Mouse (Mus musculus): ENCODE results near the gene Pdia5.
A peak's percentile ranks its signal among the peaks of the same experiment; 100 is the strongest.

Pdia5 gene

DNA sequence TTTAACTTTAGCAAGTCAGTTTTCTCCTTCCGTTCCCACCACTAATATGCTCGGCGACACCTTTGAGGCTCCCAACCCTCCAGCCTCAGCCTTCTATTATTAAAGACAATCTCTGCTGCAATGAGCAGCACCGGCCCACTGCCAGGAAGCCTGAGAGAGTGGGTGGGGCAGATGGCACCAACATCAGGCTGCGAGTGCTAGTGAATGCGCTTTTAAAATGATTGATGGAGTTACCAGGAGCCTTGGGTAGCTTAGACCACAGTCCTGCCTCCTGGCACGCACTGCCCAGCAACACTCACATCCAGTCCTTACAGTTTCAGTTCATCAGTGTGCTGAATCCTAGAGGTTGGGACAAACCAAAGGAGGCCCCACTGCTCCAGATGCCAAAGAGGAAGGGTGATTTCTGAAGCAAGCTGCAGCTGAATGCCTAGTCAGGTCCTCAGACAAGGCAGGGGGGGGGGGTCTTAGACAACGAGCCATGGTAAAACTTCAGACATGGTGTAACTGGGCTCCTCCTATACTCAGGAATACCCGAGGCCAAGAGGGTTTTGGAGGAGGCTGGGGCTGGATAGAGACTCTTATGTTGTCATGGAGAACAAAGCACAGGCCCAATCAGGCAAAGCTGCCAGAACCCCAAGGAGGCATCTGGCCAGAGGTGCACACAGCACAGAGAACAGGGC is 49.2 kb downstream of the Pdia5 start:
- DNase-seq: no peak

DNA sequence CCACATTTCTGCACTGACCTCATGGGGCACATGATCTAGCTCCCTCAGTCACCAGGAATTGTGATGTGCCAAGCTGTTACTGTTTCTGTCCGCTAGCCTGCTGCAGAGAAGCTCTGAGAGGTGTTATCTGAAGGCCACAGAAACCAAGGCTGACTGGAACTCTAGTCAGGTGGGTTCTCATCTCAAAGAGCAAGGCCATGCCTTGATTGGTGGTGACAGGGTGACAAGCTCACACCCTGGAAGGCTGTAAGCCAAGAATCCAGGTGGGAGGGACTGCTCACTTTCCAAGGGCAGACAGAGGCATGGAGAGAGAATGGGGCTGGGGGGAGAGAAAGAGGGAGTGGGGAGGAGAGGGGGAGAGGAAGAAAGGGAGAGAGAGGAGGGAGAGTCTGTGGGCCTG is 51.6 kb downstream of the Pdia5 start:
- DNase-seq: no peak

GRCm38 (mm10) chr16:35431608-35432007 is 59.1 kb downstream of the Pdia5 start:
- DNase-seq: no peak

- peak; percentile 29 for DNase-seq
Measured at GRCm38 (mm10) chr16:35424926-35425325, 65.7 kb downstream of the Pdia5 start.

DNA sequence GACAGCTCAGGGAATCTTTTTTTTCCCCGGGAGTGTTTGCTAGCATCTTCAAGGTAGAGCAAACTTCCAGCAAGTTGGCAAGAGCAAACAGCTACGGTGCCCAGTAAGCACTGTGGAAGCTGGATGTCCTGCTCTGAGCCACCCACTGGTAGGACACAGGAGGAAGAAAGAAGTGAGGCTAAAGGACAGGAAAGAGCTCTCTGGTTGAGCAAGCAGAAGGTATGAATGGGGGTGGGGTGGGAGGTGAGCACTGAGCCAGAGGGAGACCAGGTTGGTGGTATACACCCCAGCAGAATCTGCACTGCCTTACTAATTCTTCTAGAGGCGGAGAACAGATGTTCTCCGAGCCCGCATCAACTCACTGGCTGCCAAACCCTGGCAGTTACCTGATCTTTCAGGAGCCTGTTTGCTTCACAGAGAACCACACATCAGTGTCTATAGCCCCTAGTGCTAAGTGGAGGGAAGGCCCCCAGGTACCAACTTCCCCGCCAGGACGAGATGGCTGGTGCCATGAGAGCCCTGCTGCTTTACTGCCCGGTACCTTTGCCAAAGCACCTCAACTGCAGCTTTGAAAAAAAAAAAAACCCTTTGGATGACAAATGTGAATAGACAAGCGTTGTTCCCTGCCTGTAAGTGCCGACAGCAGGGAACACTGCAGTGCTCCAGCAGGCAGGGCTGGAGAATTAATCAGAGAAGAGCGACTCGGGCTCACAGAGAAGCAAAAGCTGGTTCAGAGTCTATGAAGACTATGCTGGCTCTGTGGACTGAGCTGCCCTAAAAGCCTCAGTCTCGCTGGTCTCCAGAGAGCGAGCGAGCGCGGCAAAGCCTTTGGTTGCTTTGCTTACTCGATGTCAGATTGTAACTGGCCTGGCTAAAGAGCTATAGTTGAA is 67.2 kb downstream of the Pdia5 start:
- DNase-seq: peak; percentile 39

- DNase-seq: peak; percentile 36
Measured at GRCm38 (mm10) chr16:35422705-35423104, 68.0 kb downstream of the Pdia5 start.

DNA sequence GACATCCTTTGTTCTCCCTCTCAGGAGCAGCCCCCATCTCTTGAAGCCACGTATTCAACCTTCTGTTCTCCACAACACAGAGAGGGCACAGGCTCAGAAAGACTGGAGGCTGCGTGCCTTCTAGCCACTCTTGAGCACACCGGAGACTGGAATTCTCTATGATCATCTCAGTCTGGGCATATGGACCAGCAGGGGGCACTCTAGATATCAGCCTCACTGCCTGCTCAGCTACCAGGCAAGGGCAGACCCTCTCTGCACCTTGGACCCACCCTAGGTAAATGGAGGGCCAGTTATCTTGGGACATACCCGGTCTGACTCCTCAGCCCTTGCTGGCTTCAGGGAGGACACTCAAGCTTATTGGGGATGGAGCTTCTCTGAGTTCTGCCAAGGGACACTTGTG is 68.5 kb downstream of the Pdia5 start:
- DNase-seq: peak; percentile 11

DNA sequence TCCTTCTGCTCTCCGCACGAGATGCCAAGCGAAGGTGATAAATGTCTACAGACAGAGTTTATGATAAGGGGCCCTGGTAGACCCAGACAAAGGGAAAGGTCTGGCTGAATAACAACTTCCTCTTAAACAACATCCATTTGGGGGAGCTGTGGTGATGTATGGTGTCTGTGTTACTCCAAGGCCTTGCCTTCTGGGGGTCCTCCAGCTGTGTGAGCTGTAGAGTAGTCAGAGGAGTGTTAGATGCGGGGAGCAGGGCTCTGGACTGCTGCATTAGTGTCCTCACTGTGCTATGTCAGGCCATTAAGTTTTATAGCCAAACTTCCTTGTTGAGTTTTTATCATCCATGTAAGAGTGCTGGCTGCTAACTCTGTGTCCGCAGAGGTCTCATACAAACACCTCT is 76.1 kb downstream of the Pdia5 start:
- DNase-seq: no peak

DNA sequence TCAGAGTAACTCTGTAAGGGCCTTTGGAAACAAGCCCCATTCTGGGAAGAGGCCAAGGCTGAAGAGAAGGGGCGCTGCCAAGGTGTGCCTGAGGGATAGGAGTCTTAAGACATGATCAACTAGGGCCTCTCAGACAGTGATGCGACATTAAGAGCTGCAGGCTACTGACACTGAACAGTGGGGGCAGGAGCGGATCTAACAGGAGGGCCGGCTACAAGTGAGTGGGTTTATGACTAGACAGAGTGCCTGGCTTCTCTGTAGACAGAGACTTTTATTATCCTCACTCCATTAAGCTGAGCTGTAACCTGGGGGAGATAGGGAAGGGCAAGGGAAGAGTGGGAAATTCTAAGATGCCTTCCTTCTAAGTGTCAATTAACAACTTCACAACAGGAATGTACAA is 84.0 kb downstream of the Pdia5 start:
- no peak for DNase-seq

- no peak for DNase-seq
Measured at GRCm38 (mm10) chr16:35406166-35406565, 84.5 kb downstream of the Pdia5 start.

GRCm38 (mm10) chr16:35405348-35406080 is 85.2 kb downstream of the Pdia5 start:
- DNase-seq: no peak

DNA sequence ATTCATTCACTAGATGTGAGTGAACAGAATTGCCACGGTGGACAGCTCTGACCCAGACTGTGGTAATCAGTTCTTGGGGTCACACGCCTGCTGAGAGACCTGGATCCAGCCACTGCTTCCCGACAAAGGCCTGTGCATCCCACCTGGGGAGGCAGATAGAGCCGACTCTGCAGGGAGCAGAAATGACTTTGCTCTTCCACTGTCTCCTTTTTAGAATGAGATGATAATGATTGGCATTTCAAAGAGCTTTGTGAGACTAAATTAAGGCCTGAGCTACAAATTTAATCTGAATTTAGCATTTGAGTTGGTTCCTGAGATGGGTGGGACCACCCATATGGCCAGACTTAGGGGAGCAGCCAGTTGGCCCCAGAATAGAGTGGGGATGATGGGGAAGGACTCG is 85.8 kb downstream of the Pdia5 start:
- no peak for DNase-seq

DNA sequence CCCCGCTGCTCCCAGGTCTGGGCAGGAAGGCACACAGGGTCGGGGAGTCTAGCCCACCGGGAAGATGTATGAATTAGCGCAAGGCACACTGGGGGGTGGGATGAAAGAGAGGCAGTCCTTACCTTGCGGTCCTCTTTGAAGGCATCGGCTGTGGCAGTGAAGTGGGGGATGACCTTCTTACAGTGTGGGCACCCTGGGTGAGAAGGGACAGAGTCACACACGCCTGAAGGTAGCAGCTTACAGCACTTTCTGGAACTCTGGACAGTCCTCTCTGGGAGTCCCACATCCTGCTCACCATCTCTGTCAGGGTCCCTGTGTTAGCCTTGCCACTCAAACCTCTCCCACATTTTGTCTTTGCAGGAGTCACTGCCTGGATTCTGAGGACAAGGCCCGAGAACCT is 86.8 kb downstream of the Pdia5 start:
- DNase-seq: no peak

GRCm38 (mm10) chr16:35403356-35403755 is 87.3 kb downstream of the Pdia5 start:
- DNase-seq: no peak

DNA sequence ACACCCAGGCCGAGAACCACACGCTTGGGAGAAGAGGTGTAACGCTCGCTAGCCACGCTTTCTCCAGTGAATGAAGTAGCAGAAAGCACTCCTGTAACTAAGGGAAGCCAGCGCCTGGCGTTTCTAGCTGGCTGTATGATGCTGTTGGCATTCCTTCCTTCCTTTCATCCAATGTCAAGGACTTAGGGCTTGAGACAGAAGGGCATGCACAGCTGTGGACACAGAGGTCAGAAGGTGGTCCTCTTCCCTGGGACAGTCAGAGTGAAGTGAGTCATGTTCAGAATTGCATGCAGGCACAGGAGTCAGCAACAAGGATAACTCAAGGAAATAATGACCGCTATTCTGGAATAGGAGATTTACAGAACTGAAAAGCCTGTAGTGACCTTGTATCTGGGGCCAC is 97.9 kb downstream of the Pdia5 start:
- DNase-seq: no peak

DNA sequence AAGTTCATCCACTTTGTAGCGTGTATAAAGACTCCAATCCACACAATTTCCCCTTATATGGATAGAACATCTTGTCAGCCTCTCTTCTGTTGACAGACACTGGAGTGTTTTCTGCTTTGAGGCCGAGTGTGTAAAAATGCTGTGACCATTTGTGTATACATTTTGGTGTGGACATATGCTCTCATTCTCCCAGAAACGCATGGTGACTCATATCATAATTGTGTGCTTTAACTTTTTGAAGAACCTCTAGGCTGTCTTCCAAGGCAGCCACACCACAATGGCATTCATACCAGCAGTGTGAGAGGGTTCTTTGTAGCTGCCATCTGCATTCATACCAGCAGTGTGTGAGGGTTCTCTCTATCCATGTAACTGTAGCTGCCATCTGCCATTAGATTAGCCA is 105.0 kb downstream of the Pdia5 start:
- no peak for DNase-seq

DNA sequence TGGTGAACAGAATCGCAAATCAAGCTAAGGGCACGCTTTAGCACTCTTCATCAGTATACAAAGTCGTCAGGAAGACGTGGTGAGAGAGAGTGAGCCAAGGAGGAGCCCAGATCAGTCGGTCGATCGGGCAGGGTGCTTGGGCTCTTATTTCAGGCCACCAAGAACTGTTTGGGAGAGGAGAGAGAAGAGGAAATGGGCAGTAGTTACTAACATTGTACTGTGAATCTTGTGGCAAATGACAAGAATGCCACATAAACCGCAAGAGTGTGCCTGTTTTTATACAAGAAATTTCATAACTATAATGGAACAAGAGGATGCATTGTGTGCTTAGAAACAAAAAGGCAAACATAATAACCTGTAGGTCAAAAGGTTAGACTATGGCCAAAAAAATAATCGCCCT is 110.6 kb downstream of the Pdia5 start:
- DNase-seq: no peak

DNA sequence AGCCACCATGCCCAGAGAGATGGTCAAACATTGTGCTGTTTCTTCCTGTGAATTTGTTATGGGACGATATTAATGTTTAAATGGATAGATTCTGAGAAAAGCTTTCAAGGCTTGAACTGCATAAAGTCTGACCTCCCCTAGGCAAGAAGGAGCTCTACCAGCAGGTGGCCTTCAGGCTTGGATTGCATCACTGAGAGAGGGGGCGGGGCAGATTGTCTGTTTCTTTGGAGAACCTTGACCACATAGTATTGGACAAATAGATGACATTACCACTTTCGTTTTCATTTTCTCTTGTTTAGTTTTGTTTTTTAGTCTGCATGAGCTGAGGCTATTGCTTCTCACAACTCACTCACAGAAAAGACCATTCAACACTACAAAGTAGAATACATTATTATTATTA is 111.3 kb downstream of the Pdia5 start:
- DNase-seq: peak; percentile 20

DNA sequence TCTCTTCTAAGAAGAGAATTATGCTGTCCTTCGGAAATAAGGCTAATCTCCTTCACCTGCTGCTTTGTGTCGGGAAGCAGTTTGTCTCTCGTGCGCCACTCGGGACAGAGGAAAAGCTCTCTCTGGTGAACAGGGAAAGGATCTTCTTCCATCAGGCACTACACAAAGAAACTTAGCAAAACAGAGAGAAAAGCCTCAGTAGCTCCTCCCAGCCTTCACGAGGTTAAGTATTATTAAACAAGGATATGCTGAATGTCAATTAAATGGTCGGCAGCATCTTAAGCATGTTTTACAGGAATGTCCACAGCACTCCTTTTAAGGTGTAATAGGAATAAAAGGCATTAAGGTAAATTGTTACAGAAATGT is 126.6 kb downstream of the Pdia5 start:
- DNase-seq: no peak

- peak; percentile 94 for DNase-seq
Measured at GRCm38 (mm10) chr16:35363150-35364062, 127.3 kb downstream of the Pdia5 start, which contains the start of gene Sec22a. Gene Sec22a (minus strand): TSS chr16:35363918.

- DNase-seq: no peak
Measured at GRCm38 (mm10) chr16:35362221-35362620, 128.5 kb downstream of the Pdia5 start.

DNA sequence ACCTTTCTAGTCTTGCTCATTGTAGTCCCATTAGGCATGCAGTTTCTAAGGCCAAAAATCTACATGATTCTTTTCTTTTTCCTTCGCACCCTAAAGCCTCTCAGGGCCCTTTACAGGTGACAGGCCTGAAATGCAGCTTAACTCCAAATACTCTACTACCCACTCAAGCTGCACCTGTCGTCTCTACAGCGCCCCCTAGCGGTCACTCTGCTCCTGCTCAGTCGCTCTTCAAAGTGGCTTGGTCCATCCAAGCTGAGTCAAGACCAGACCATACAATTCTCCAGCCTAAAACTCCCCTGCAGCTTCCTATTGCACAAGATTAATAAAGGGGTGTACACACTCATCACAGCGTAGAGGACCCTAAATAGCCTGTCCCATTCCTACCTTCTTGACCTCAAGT is 130.1 kb downstream of the Pdia5 start:
- peak; percentile 20 for DNase-seq

DNA sequence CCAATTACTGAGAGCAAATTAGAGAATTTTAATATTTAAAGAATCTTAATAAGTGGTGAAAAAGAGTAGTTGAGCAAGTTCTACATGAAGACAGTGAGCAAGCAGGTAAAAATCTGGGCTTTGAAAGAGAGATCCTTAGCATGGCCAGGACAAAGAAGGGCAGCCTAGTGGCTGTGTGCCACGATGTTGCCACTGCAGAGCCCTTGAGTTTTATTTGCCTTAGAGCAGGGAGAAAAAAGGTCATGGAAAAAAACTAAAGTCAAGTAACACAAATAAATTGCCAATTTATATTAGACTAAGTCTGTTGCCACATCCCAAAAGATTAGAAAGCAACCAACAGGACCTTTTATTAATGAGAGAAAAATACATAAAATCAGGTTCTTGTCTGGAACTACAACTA is 133.2 kb downstream of the Pdia5 start:
- DNase-seq: peak; percentile 16
